Mouse (Mus musculus) heart, postnatal 4 days (tissue): ENCODE results near the gene Sos1. TPM values are rescaled to one million over a fixed set of nuclear protein-coding genes. Genes with fewer than 3 reads are reported as not detected.
"Not testable (repeated sequence)": the region's sequence is repeated elsewhere in the genome, so short reads cannot be mapped to it uniquely, and the experiment has no call there.

Experiments
- DNase-seq: peaks from one replicate; pipeline ENCODE4 v3.0.0; 2021
- total RNA-seq, 2 experiments: library from RNA; stranded (reverse); gene quantifications; 2 replicates each; pipeline ENCODE4 v1.2.3; 2021

Sos1 gene
- total RNA-seq, 2 experiments from 2014 or later, result 17.7 to 18.0 TPM

GRCm38 (mm10) chr17:80493891-80494290, 13.6 kb upstream of the Sos1 start:
- DNase-seq, result no peak

GRCm38 (mm10) chr17:80492811-80493210, 12.6 kb upstream of the Sos1 start:
- DNase-seq, result no peak

- no peak for DNase-seq
Observed at GRCm38 (mm10) chr17:80492274-80492673, 12.0 kb upstream of the Sos1 start.

- DNase-seq, result no peak
Observed at GRCm38 (mm10) chr17:80490166-80490565, 9.9 kb upstream of the Sos1 start.

GRCm38 (mm10) chr17:80488918-80489317, 8.7 kb upstream of the Sos1 start:
- DNase-seq, result no peak

GRCm38 (mm10) chr17:80485160-80485559, 4.9 kb upstream of the Sos1 start:
- no peak for DNase-seq

- no peak for DNase-seq
Observed at GRCm38 (mm10) chr17:80480855-80481224, 587 bp upstream of the Sos1 start.

GRCm38 (mm10) chr17:80479295-80480030, 790 bp downstream of the Sos1 start:
- peak; percentile 70 for DNase-seq

GRCm38 (mm10) chr17:80477679-80478078, 2.6 kb downstream of the Sos1 start:
- no peak for DNase-seq

GRCm38 (mm10) chr17:80476496-80476895, 3.8 kb downstream of the Sos1 start:
- no peak for DNase-seq

GRCm38 (mm10) chr17:80471056-80471802, 9.0 kb downstream of the Sos1 start:
- no peak for DNase-seq

GRCm38 (mm10) chr17:80468417-80468894, 11.8 kb downstream of the Sos1 start:
- not testable (repeated sequence) for DNase-seq

GRCm38 (mm10) chr17:80460258-80460657, 20.0 kb downstream of the Sos1 start:
- no peak for DNase-seq

GRCm38 (mm10) chr17:80455648-80456047, 24.6 kb downstream of the Sos1 start:
- no peak for DNase-seq

GRCm38 (mm10) chr17:80450426-80451030, 29.7 kb downstream of the Sos1 start:
- DNase-seq, result no peak

GRCm38 (mm10) chr17:80446470-80446869, 33.8 kb downstream of the Sos1 start:
- no peak for DNase-seq

GRCm38 (mm10) chr17:80445433-80445832, 34.8 kb downstream of the Sos1 start:
- no peak for DNase-seq

- no peak for DNase-seq
Observed at GRCm38 (mm10) chr17:80435680-80436079, 44.6 kb downstream of the Sos1 start.

- no peak for DNase-seq
Observed at GRCm38 (mm10) chr17:80434430-80434829, 45.8 kb downstream of the Sos1 start.

- DNase-seq, result no peak
Observed at GRCm38 (mm10) chr17:80431997-80432396, 48.3 kb downstream of the Sos1 start.

- peak; percentile 21 for DNase-seq
Observed at GRCm38 (mm10) chr17:80427966-80428365, 52.3 kb downstream of the Sos1 start.

GRCm38 (mm10) chr17:80426901-80427300, 53.4 kb downstream of the Sos1 start:
- DNase-seq, result no peak

GRCm38 (mm10) chr17:80426171-80426570, 54.1 kb downstream of the Sos1 start:
- no peak for DNase-seq
